Mouse (Mus musculus) hindbrain, embryonic 13.5 days (tissue): ENCODE measurements around the gene Gabrb1. TPM values are rescaled to one million over a fixed set of nuclear protein-coding genes. Genes with fewer than 3 reads are reported as not detected.
A peak's percentile ranks its signal among the peaks of the same experiment; 100 is the strongest.

ENCODE experiments used
- ATAC-seq: fragments of 200-750 bp; cut with Nextera tagmentation; 2 replicates; pipeline ENCODE4 v1.8.0; 2017; ENCODE audit warnings: moderate TSS enrichment; ENCODE audit not compliant: low FRiP score
- H3K27ac ChIP-seq: fragments of 300-500 bp; sonication (generic); 2 replicates; pipeline ENCODE4 v1.5.1; 2015; ENCODE audit warnings: inconsistent platforms, mild to moderate bottlenecking, moderate library complexity
- H3K27me3 ChIP-seq: fragments of 300-500 bp; sonication (generic); 2 replicates; pipeline ENCODE4 v1.6.1; 2015; ENCODE audit warnings: mild to moderate bottlenecking, inconsistent platforms
- H3K36me3 ChIP-seq: fragments of 300-500 bp; sonication (generic); 2 replicates; pipeline ENCODE4 v1.6.1; 2015; ENCODE audit warnings: mild to moderate bottlenecking, inconsistent platforms
- H3K4me1 ChIP-seq: fragments of 300-500 bp; sonication (generic); replicated peaks from 2 replicates; pipeline ENCODE4 v1.6.1; 2015; ENCODE audit warnings: inconsistent platforms
- H3K4me2 ChIP-seq: fragments of 300-500 bp; sonication (generic); 2 replicates; pipeline ENCODE4 v1.6.1; 2015; ENCODE audit warnings: inconsistent platforms, mild to moderate bottlenecking, moderate library complexity
- H3K4me3 ChIP-seq: fragments of 300-500 bp; sonication (generic); 2 replicates; pipeline ENCODE4 v1.5.1; 2015; ENCODE audit warnings: mild to moderate bottlenecking, inconsistent platforms
- H3K9ac ChIP-seq: fragments of 300-500 bp; sonication (generic); 2 replicates; pipeline ENCODE4 v1.6.1; 2015; ENCODE audit warnings: mild to moderate bottlenecking, inconsistent platforms
- H3K9me3 ChIP-seq: fragments of 300-500 bp; sonication (generic); 2 replicates; pipeline ENCODE4 v1.6.1; 2016; ENCODE audit warnings: inconsistent platforms
- WGBS: fragments of 180-500 bp; shearing (Covaris S2); methylation state at CpG from one replicate; pipeline ENCODE4 v1.1.7; 2015; 5-methylcytosine and 5-hydroxymethylcytosine counted together
- polyA plus RNA-seq: library from polyadenylated mRNA; unstranded; fragments of >200 nt; fragmentation: Nextera tagmentation; extraction: Ambion mirVana; gene quantifications from 2 replicates; pipeline ENCODE4 v1.2.1, GENCODE M21; 2015

Gene Gabrb1
- polyA plus RNA-seq, 1 experiment from 2014 or later: 11.1 TPM

DNA sequence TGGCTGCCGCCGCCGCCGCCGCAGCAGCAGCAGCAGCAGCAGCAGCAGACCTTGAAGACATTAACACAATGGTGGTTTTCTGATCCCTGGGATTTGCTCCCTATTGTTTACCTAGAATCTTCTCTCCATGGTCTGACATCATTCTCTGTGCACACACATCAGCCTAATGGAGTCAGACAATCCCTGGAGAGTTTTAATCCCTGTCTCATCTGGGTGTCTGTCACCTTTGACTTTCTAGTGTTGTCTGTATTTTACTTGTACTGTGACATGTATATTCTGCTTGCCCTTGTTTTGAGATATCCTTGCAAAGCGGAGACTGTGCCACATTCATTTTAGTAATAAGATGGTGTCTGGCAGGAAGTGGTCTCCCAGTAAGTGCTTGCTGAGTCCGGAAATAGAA, 517.6 kb downstream of the Gabrb1 start:
- ATAC-seq: peak; percentile 63
- Histone ChIP-seq H3K27me3 (no peaks in the 10 kb centered on the region), H3K4me1 (peaks cover 5% of the 10 kb centered on the region), H3K9me3 (no peaks in the 10 kb centered on the region), H3K27ac (peak overlapping the region; percentile 76), H3K36me3 (no peaks in the 10 kb centered on the region), H3K9ac (no peak overlapping the region), H3K4me2 (peak overlapping the region; percentile 41), H3K4me3 (peak overlapping the region; percentile 16; the same call in 1 of the 2 replicates)
- WGBS: 17% methylated on average over 7 of the region's 7 CpGs

DNA sequence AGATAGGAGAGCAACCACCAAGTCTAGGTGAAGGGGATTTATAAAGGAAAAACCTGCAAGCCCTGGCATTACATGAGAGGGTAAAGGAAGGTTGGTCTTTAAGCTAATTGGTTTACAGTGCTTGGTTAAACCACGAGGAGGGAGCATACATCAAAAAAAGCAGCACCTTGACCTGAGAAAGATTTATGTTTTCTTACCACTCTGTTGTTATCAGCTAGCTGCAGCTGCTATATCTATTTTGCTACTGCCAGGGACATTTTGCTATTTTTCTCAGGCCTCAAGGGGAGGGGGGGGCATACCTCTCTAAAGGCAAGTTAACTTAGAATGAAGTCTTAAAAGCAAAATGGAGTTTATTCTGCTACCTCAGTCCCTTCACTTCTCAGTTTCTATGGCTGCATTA, 523.3 kb downstream of the Gabrb1 start:
- no peak overlapping the region for H3K4me2 ChIP-seq
- no peak overlapping the region for H3K4me3 ChIP-seq
- no peaks in the 10 kb centered on the region for H3K36me3 ChIP-seq
- WGBS: 72% methylated on average over 1 of the region's 1 CpGs
- no peak overlapping the region for H3K9ac ChIP-seq
- H3K9me3 ChIP-seq: no peaks in the 10 kb centered on the region
- H3K27ac ChIP-seq: no peak overlapping the region
- H3K4me1 ChIP-seq: no peaks in the 10 kb centered on the region
- H3K27me3 ChIP-seq: no peaks in the 10 kb centered on the region
- ATAC-seq: no peak

DNA sequence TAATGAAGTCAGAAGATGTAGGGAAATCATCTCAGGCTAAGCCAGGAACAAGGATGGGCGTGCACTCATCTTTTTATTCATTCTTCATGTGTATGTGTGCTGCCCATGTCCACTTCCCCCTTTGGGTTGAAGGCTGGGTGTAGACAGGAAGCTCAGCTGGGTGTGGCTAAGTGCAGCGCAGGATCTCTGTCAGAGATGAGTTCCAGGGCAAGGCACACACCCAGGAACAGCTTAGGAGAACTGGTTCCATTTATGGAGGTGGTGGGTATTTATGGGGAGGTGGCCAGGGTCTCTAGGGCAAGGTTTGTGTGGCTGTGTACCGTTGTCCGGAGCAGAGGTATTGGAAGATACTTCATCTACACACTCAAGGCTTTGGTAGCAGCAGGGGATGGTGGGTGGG, 524.9 kb downstream of the Gabrb1 start:
- Histone ChIP-seq H3K9me3 (no peaks in the 10 kb centered on the region), H3K27ac (no peak overlapping the region), H3K27me3 (no peaks in the 10 kb centered on the region), H3K4me2 (no peak overlapping the region), H3K9ac (no peak overlapping the region), H3K4me3 (no peak overlapping the region), H3K4me1 (no peaks in the 10 kb centered on the region), H3K36me3 (no peaks in the 10 kb centered on the region)
- no peak for ATAC-seq
- WGBS: 90% methylated on average over 4 of the region's 4 CpGs

DNA sequence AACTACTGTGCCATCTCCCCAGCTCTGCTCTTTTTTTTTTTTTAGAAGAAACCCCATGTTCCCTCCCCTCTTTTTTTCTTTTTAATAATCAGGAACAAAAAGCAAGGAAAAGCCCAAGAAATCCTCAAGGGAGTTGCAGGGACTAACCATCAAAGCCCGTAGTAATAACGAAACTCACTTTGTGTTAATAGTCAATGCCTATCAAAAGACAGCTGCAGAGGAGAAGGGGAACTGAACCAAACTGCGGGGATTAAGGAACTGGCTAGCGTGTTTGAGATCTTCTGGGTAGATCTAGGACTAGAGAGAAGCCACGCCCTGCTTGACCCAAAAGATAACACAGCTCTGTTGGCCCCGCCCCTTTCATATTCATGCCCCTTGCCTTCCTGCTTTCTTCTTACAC, 526.0 kb downstream of the Gabrb1 start:
- no peak overlapping the region for H3K4me3 ChIP-seq
- no peaks in the 10 kb centered on the region for H3K27me3 ChIP-seq
- no peak overlapping the region for H3K9ac ChIP-seq
- 93% methylated on average over 6 of the region's 6 CpGs for WGBS
- no peaks in the 10 kb centered on the region for H3K9me3 ChIP-seq
- no peak overlapping the region for H3K27ac ChIP-seq
- no peaks in the 10 kb centered on the region for H3K4me1 ChIP-seq
- H3K36me3 ChIP-seq: no peaks in the 10 kb centered on the region
- ATAC-seq: no peak
- H3K4me2 ChIP-seq: no peak overlapping the region

DNA sequence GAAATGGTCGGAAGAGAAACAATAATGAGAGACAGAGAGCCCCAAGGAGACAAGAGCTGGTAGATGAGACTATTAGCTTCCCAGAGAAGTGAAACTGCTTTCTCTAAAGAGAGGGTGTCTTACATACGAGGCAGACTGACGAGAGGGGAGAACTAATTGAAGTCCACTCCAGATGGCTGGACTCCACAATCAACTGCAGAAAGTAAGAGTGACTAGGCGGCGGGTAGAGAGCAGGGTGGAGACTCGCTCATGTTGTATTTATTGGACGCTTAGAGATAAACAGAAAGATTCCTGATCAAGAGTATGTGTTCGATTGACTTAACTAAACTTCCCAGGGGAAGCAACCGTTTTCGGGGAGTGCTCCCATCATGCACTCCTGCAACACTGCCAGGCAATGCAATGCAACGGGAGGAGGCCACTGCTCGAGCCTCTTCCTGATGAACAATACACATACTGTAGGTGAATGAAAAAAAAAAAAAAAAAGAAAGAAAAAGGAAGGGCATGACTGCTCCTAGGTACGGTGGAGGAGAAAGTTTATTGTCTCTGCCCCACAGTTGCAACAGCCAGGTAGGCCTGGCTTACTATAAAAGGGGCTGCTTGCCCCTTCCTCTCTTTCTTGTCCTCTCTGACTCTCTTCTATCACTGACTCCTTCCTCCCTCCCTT, 526.7 kb downstream of the Gabrb1 start:
- no peaks in the 10 kb centered on the region for H3K36me3 ChIP-seq
- no peak overlapping the region for H3K4me2 ChIP-seq
- H3K9me3 ChIP-seq: no peaks in the 10 kb centered on the region
- H3K4me1 ChIP-seq: no peaks in the 10 kb centered on the region
- no peak overlapping the region for H3K4me3 ChIP-seq
- no peaks in the 10 kb centered on the region for H3K27me3 ChIP-seq
- no peak overlapping the region for H3K27ac ChIP-seq
- WGBS: 90% methylated on average over 13 of the region's 13 CpGs
- ATAC-seq: no peak
- H3K9ac ChIP-seq: no peak overlapping the region

DNA sequence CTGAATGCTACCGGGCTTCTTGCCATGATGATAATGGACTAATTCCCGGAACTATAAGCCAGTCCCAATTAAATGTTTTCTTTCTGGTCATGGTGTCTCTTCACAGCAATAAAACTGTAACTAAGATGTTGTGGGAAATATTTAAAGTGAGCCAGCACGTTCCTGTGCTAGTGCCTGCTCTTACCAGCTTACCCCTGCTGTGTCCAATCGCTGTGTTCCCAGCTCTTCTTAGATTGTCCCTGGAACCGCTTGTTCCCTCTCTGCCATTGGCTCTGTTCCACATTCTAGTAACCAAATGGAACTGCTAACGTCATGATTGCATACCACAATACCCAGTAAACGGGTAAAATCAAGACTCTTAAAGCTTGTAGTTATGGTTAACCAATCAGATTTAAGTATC, 533.2 kb downstream of the Gabrb1 start:
- no peaks in the 10 kb centered on the region for H3K36me3 ChIP-seq
- H3K4me2 ChIP-seq: no peak overlapping the region
- H3K9ac ChIP-seq: no peak overlapping the region
- no peaks in the 10 kb centered on the region for H3K27me3 ChIP-seq
- H3K4me3 ChIP-seq: no peak overlapping the region
- no peaks in the 10 kb centered on the region for H3K4me1 ChIP-seq
- no peaks in the 10 kb centered on the region for H3K9me3 ChIP-seq
- H3K27ac ChIP-seq: no peak overlapping the region
- 82% methylated on average over 7 of the region's 7 CpGs for WGBS
- ATAC-seq: no peak

DNA sequence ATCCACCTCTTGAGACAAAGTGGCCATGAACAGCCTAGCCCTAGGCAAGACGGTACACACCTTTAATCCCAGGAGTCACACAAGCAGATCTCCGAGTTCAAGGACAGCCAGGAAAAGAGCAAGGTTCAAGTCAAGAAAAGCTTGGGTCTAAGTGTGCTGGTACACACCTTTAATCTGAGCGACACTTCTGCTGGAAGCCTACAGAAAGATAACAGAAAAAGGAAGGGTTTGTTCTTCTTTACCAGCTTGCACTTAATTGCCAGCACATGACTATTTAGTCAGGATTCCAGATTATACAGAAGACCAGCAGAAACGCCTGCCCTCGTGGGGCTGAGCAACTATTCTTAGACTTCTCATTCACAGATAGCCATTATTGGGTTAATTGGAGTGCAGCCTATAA, 534.0 kb downstream of the Gabrb1 start:
- Histone ChIP-seq H3K27ac (no peak overlapping the region), H3K4me3 (no peak overlapping the region), H3K4me2 (no peak overlapping the region), H3K27me3 (no peaks in the 10 kb centered on the region), H3K9me3 (no peaks in the 10 kb centered on the region), H3K4me1 (no peaks in the 10 kb centered on the region), H3K9ac (no peak overlapping the region), H3K36me3 (no peaks in the 10 kb centered on the region)
- no peak for ATAC-seq
- WGBS: 86% methylated on average over 5 of the region's 5 CpGs

DNA sequence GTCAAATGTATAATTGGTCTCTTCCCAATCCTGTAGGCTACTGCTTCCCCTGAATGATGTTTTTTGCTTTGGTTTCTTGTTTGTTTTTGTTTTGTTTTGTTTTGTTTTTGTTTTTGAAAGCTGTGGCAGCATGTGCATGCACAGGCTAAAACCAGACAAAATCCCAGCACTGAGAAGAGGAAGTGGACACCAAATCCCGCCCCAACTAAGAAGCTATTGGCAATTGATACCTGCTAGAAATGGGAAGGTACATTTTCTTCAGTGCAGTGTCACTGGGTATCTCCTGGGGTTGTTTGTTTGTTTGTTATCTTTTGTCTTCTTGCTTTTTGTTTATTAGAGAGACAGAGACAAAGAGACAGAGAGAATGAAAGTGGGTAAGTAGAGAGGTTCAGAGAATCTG, 537.5 kb downstream of the Gabrb1 start:
- ATAC-seq: no peak
- H3K4me3 ChIP-seq: no peak overlapping the region
- H3K4me2 ChIP-seq: no peak overlapping the region
- no peaks in the 10 kb centered on the region for H3K9me3 ChIP-seq
- no peaks in the 10 kb centered on the region for H3K36me3 ChIP-seq
- H3K27me3 ChIP-seq: no peaks in the 10 kb centered on the region
- WGBS: 97% methylated on average over 1 of the region's 1 CpGs
- H3K9ac ChIP-seq: no peak overlapping the region
- no peaks in the 10 kb centered on the region for H3K4me1 ChIP-seq
- H3K27ac ChIP-seq: no peak overlapping the region

Other genes with a start within 250 kb of the Gabrb1 start
- 0.45 TPM in 1 of 2 replicates, not detected in the other for gene Cox7b2, start 109.9 kb upstream of the Gabrb1 start, polyA plus RNA-seq
- gene Gabra4, start 195 bp downstream of the Gabrb1 start, polyA plus RNA-seq: 11.1 and 14.2 TPM in 2 replicates